Mouse (Mus musculus) colon, adult 2 months (tissue): ENCODE data around the gene Zmym1. TPM values are rescaled to one million over a fixed set of nuclear protein-coding genes. Genes with fewer than 3 reads are reported as not detected.

Experiments used
- polyA plus RNA-seq: library from polyadenylated mRNA; depleted of rRNA; stranded (reverse); fragments of >200 nt; gene quantifications from 2 replicates; pipeline ENCODE4 v1.2.3, GENCODE M21; 2012; rRNA removed

Gene Zmym1
- polyA plus RNA-seq = 0.97 and 1.0 TPM in 2 replicates

DNA sequence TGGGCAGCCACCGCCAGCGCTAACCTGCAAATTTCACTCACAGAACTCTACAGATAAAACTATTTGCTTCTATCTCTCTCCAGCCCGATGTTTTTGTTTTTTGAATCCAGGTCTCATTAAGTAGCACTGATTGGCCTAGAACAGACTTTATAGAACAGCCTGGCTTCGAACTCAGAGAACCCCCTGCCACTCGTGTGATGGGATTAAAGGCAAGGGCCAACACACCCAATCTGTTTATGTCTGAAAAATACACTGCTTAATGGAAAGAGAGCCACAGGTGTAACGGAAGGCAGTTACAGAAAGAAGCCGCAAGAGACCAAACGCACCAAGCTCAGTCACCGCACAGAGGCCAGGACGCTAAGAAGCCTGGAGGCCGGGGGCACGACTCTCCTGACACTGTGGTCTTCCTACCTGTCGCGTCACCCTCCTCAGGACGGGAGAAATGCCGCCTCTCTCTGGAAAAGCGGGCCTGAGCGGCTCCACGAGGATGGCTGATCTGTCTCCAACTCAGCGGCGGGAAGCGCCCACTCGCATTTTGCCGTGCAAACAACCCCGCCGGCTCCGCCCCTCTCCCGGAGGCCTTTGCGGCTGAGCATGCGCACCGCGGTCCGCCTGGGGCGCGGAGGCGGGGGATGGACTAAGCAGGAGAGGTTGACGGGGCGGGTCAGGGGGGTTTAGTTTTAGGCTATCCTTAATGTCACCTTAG lies at the start of gene Zmym1:
Zmym1 (minus strand) TSS at position 568 of the 706 bp plus-strand sequence.

GRCm38 (mm10) chr4:127076875-127077548 lies 16.1 kb upstream of the Zmym1 start, which contains the start of gene Zmym6:
TSS of gene Zmym6 (plus strand) at chr4:127077383.

DNA sequence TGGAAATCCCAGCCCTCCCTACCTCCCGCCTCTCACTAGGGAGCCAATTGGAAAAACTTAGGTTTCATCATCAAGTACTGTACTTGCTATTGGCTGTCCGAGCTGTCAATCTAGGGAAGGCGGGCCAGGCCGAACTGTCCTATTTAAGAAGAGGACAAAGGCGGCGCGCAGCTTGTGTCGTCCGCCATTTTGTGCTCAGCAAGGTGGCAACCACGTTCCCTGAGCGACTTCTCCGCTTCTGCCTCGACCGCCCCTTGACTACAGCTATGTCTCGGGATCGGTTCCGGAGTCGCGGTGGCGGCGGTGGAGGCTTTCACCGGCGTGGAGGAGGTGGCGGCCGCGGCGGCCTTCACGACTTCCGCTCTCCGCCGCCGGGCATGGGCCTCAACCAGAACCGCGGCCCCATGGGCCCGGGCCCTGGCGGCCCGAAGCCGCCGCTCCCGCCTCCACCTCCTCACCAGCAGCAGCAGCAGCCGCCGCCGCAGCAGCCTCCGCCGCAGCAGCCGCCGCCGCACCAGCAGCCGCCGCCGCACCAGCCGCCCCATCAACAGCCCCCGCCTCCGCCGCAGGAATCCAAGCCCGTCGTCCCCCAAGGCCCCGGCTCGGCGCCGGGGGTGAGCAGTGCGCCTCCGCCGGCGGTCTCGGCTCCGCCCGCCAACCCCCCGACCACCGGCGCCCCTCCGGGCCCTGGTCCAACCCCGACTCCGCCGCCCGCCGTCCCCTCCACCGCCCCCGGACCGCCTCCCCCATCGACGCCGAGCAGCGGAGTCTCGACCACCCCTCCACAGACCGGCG lies 39.6 kb downstream of the Zmym1 start, which contains the start of gene Sfpq:
Sfpq (plus strand) TSS at position 174 of the 795 bp plus-strand sequence.

Other genes starting within 250 kb of the Zmym1 start
- 1.7 and 2.5 TPM in 2 replicates for gene Zmym4, start 93.0 kb downstream of the Zmym1 start, polyA plus RNA-seq
- 41.9 and 48.0 TPM in 2 replicates for gene Sfpq, start 39.8 kb downstream of the Zmym1 start, polyA plus RNA-seq
- 2.0 and 2.1 TPM in 2 replicates for gene Zmym6, start 16.2 kb upstream of the Zmym1 start, polyA plus RNA-seq
- gene Tmem35b, start 62.5 kb upstream of the Zmym1 start, polyA plus RNA-seq = 13.4 and 17.1 TPM in 2 replicates
- gene Dlgap3, start 108.1 kb upstream of the Zmym1 start, polyA plus RNA-seq = 1.3 and 1.5 TPM in 2 replicates
- gene Smim12, start 182.6 kb upstream of the Zmym1 start, polyA plus RNA-seq = 32.6 and 36.4 TPM in 2 replicates